Mouse (Mus musculus): ENCODE measurements around the gene Cdh4.

GRCm38 (mm10) chr2:179598886-179599285 is 156.7 kb downstream of the Cdh4 start:
- TF ChIP-seq CTCF (IDR thresholded peaks at IDR 0.05; ENCODE audit: control insufficient read depth, insufficient read depth, insufficient replicate concordance, low read depth, low read length) (no peak), POLR2A (IDR thresholded peaks at IDR 0.05; ENCODE audit: control insufficient read depth, low read depth, low read length) (no peak)

Measured in testis, adult 2 months (tissue).